Mouse (Mus musculus) lung, embryonic 16.5 days (tissue): Measurements from ENCODE around the gene Ndufa13. TPM values are rescaled to one million over a fixed set of nuclear protein-coding genes. Genes with fewer than 3 reads are reported as not detected.

ENCODE experiments used
- ATAC-seq: fragments of 200-750 bp; cut with Nextera tagmentation; 2 replicates; pipeline ENCODE4 v1.8.0; 2017; ENCODE audit warnings: low read depth, mild to moderate bottlenecking, moderate library complexity
- H3K27ac ChIP-seq: fragments of 300-500 bp; sonication (generic); 2 replicates; pipeline ENCODE4 v1.5.1; 2014; ENCODE audit warnings: mild to moderate bottlenecking, control low read depth, low read length
- H3K27me3 ChIP-seq: fragments of 300-500 bp; sonication (generic); 2 replicates; pipeline ENCODE4 v1.6.1; 2014; ENCODE audit warnings: low read depth, low read length, mixed read lengths; ENCODE audit not compliant: control insufficient read depth, insufficient read depth
- H3K36me3 ChIP-seq: fragments of 300-500 bp; sonication (generic); 2 replicates; pipeline ENCODE4 v1.6.1; 2014; ENCODE audit warnings: low read length; ENCODE audit not compliant: control insufficient read depth, insufficient read depth
- H3K4me1 ChIP-seq: fragments of 300-500 bp; sonication (generic); replicated peaks from 2 replicates; pipeline ENCODE4 v1.6.1; 2014; ENCODE audit warnings: low read length, mixed read lengths; ENCODE audit not compliant: control insufficient read depth, insufficient read depth
- H3K4me2 ChIP-seq: fragments of 300-500 bp; sonication (generic); 2 replicates; pipeline ENCODE4 v1.6.1; 2014; ENCODE audit warnings: low read depth, low read length, control low read depth
- H3K4me3 ChIP-seq: fragments of 300-500 bp; sonication (generic); 2 replicates; pipeline ENCODE4 v1.5.1; 2014; ENCODE audit warnings: mild to moderate bottlenecking, low read length, control low read depth
- H3K9ac ChIP-seq: fragments of 300-500 bp; sonication (generic); 2 replicates; pipeline ENCODE4 v1.6.1; 2014; ENCODE audit warnings: low read length, control low read depth
- H3K9me3 ChIP-seq: fragments of 300-500 bp; sonication (generic); 2 replicates; pipeline ENCODE4 v1.6.1; 2016; ENCODE audit warnings: low read length; ENCODE audit not compliant: control insufficient read depth
- WGBS: fragments of 180-500 bp; shearing (Covaris S2); extraction: QIAGEN DNeasy Blood & Tissue Kit; methylation state at CpG from one replicate; pipeline ENCODE4 v1.1.7; 2014; 5-methylcytosine and 5-hydroxymethylcytosine counted together
- polyA plus RNA-seq: library from polyadenylated mRNA; unstranded; fragments of >200 nt; fragmentation: Nextera tagmentation; extraction: Ambion mirVana; gene quantifications from 2 replicates; pipeline ENCODE4 v1.2.1, GENCODE M21; 2015

Gene Ndufa13
- polyA plus RNA-seq, 1 experiment from 2014 or later = 176 TPM

- no peak within 1 kb of the TSS for H3K27ac ChIP-seq
- H3K36me3 ChIP-seq = no peaks in the 10 kb centered on the region
- H3K9me3 ChIP-seq = no peaks in the 10 kb centered on the region
- H3K4me3 ChIP-seq = peak within 1 kb of the TSS; percentile 34
- peaks cover 13% of the 10 kb centered on the region for H3K4me1 ChIP-seq
- 1% methylated on average over 60 of the region's 60 CpGs for WGBS
- peaks cover 82% of the 10 kb centered on the region for H3K27me3 ChIP-seq
- H3K9ac ChIP-seq = no peak within 1 kb of the TSS
- peak; percentile 27 for ATAC-seq
- H3K4me2 ChIP-seq = peak within 1 kb of the TSS; percentile 43
Observed at GRCm38 (mm10) chr8:69887289-69888243, 14.8 kb downstream of the Ndufa13 start, which contains the start of gene Cilp2. Cilp2 (minus strand) TSS chr8:69887687.

- H3K9me3 ChIP-seq = peaks cover 2% of the 10 kb centered on the region; the same call in 1 of the 2 replicates
- peaks cover 17% of the 10 kb centered on the region for H3K4me1 ChIP-seq
- H3K4me3 ChIP-seq = no peak overlapping the region
- no peak overlapping the region for H3K27ac ChIP-seq
- no peaks in the 10 kb centered on the region for H3K36me3 ChIP-seq
- no peak for ATAC-seq
- H3K4me2 ChIP-seq = no peak overlapping the region
- no peak overlapping the region for H3K9ac ChIP-seq
- H3K27me3 ChIP-seq = peaks cover 99% of the 10 kb centered on the region
- 60% methylated on average over 13 of the region's 13 CpGs for WGBS
Observed at GRCm38 (mm10) chr8:69884141-69884540, 18.2 kb downstream of the Ndufa13 start.

- Histone ChIP-seq H3K9me3 (peaks cover 2% of the 10 kb centered on the region; the same call in 1 of the 2 replicates), H3K9ac (no peak overlapping the region), H3K4me2 (peak overlapping the region; percentile 65; the same call in 1 of the 2 replicates), H3K4me1 (peaks cover 8% of the 10 kb centered on the region), H3K4me3 (peak overlapping the region; percentile 44; the same call in 1 of the 2 replicates), H3K27me3 (peaks cover 94% of the 10 kb centered on the region), H3K27ac (no peak overlapping the region), H3K36me3 (no peaks in the 10 kb centered on the region)
- WGBS = 6% methylated on average over 51 of the region's 52 CpGs
- ATAC-seq = no peak
Observed at GRCm38 (mm10) chr8:69882833-69883600, 19.3 kb downstream of the Ndufa13 start.

- Histone ChIP-seq H3K9ac (peak overlapping the region; percentile 32), H3K4me3 (peak overlapping the region; percentile 44), H3K4me1 (peaks cover 4% of the 10 kb centered on the region; the same call in 1 of the 2 replicates), H3K27ac (no peak overlapping the region), H3K27me3 (peaks cover 85% of the 10 kb centered on the region), H3K9me3 (peaks cover 2% of the 10 kb centered on the region; the same call in 1 of the 2 replicates), H3K4me2 (peak overlapping the region; percentile 65), H3K36me3 (no peaks in the 10 kb centered on the region)
- peak; percentile 35 for ATAC-seq
- WGBS = 5% methylated on average over 90 of the region's 103 CpGs
Observed at GRCm38 (mm10) chr8:69882021-69882756, 20.2 kb downstream of the Ndufa13 start.

- WGBS = 13% methylated on average over 79 of the region's 79 CpGs
- Histone ChIP-seq H3K9me3 (peaks cover 2% of the 10 kb centered on the region; the same call in 1 of the 2 replicates), H3K4me2 (peak overlapping the region; percentile 65), H3K36me3 (no peaks in the 10 kb centered on the region), H3K27me3 (peaks cover 80% of the 10 kb centered on the region), H3K4me3 (peak overlapping the region; percentile 44), H3K9ac (no peak overlapping the region), H3K4me1 (peaks cover 3% of the 10 kb centered on the region; the same call in 1 of the 2 replicates), H3K27ac (no peak overlapping the region)
- no peak for ATAC-seq
Observed at GRCm38 (mm10) chr8:69881261-69881865, 21.0 kb downstream of the Ndufa13 start.

- H3K4me2 ChIP-seq = peak overlapping the region; percentile 10; the same call in 1 of the 2 replicates
- H3K9ac ChIP-seq = no peak overlapping the region
- WGBS = 8% methylated on average over 37 of the region's 37 CpGs
Observed at GRCm38 (mm10) chr8:69880841-69881240, 21.5 kb downstream of the Ndufa13 start.

GRCm38 (mm10) chr8:69879678-69880077 is 22.7 kb downstream of the Ndufa13 start:
- no peak overlapping the region for H3K4me2 ChIP-seq
- H3K9me3 ChIP-seq = peaks cover 2% of the 10 kb centered on the region; the same call in 1 of the 2 replicates
- H3K36me3 ChIP-seq = no peaks in the 10 kb centered on the region
- H3K27me3 ChIP-seq = peaks cover 65% of the 10 kb centered on the region
- no peak for ATAC-seq
- WGBS = 60% methylated on average over 8 of the region's 8 CpGs
- peaks cover 3% of the 10 kb centered on the region; the same call in 1 of the 2 replicates for H3K4me1 ChIP-seq
- no peak overlapping the region for H3K27ac ChIP-seq
- no peak overlapping the region for H3K9ac ChIP-seq
- no peak overlapping the region for H3K4me3 ChIP-seq

More at GRCm38 (mm10) chr8:69880841-69881240, 21.5 kb downstream of the Ndufa13 start:
- no peak for ATAC-seq
- H3K27me3 ChIP-seq = peaks cover 75% of the 10 kb centered on the region
- peak overlapping the region; percentile 44 for H3K4me3 ChIP-seq
- H3K36me3 ChIP-seq = no peaks in the 10 kb centered on the region
- H3K27ac ChIP-seq = no peak overlapping the region
- H3K9me3 ChIP-seq = peaks cover 2% of the 10 kb centered on the region; the same call in 1 of the 2 replicates
- H3K4me1 ChIP-seq = peaks cover 3% of the 10 kb centered on the region; the same call in 1 of the 2 replicates

- ATAC-seq = no peak
- H3K9ac ChIP-seq = no peak overlapping the region
- no peaks in the 10 kb centered on the region for H3K36me3 ChIP-seq
- WGBS = 58% methylated on average over 3 of the region's 3 CpGs
- peaks cover 51% of the 10 kb centered on the region for H3K27me3 ChIP-seq
- peaks cover 2% of the 10 kb centered on the region; the same call in 1 of the 2 replicates for H3K9me3 ChIP-seq
- H3K4me3 ChIP-seq = no peak overlapping the region
- H3K4me2 ChIP-seq = no peak overlapping the region
- no peak overlapping the region for H3K27ac ChIP-seq
- H3K4me1 ChIP-seq = peaks cover 3% of the 10 kb centered on the region; the same call in 1 of the 2 replicates
Observed at GRCm38 (mm10) chr8:69877992-69878391, 24.4 kb downstream of the Ndufa13 start.
